Mouse (Mus musculus): ENCODE measurements around the gene Sertad2. TPM values are rescaled to one million over a fixed set of nuclear protein-coding genes. Genes with fewer than 3 reads are reported as not detected.

The Sertad2 gene
- polyA plus RNA-seq, 1 experiment from 2014 or later, result 19.4 TPM

DNA sequence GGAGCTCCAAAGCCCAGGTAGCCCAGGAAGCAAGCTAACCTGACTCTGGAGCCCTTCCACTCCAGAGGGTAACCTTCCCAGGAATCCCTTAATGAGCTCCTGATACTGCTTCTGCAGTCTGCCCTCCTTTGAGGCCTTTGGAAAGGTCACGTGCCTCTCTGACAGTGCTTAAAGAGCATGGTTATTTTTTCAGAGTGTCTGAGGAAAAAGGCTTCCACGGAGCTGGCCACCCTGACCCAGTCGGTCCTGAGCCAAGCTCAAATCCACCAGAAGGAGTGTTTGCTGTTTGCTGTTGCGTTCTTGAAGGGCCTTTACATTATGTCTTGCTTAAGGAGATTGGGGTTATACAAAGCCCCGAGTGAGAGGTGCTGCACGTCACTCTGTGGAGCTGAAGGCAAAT, 101.8 kb downstream of the Sertad2 start:
- no peak overlapping the region for H3K9ac ChIP-seq (ENCODE audit: low read length)
- H3K27ac ChIP-seq (ENCODE audit: low read depth, low read length), result no peak overlapping the region; the same call in 1 of the 2 replicates
- ATAC-seq (ENCODE audit: low FRiP score) (no peak), DNase-seq (ENCODE audit: low spot score, missing footprints) (peak; percentile 80)
- H3K4me2 ChIP-seq, result no peak overlapping the region
- peaks cover 65% of the 10 kb centered on the region for H3K4me1 ChIP-seq (ENCODE audit: control insufficient read depth, insufficient read depth, low read length)
- H3K27me3 ChIP-seq (ENCODE audit: control insufficient read depth, insufficient read depth, low read length), result no peaks in the 10 kb centered on the region
- H3K9me3 ChIP-seq (ENCODE audit: control insufficient read depth, low read length), result no peaks in the 10 kb centered on the region
- no peak overlapping the region for H3K4me3 ChIP-seq (ENCODE audit: low read depth, low read length)
- H3K36me3 ChIP-seq (ENCODE audit: control insufficient read depth, insufficient read depth, low read length), result no peaks in the 10 kb centered on the region
- WGBS, result 41% methylated on average over 6 of the region's 6 CpGs

DNA sequence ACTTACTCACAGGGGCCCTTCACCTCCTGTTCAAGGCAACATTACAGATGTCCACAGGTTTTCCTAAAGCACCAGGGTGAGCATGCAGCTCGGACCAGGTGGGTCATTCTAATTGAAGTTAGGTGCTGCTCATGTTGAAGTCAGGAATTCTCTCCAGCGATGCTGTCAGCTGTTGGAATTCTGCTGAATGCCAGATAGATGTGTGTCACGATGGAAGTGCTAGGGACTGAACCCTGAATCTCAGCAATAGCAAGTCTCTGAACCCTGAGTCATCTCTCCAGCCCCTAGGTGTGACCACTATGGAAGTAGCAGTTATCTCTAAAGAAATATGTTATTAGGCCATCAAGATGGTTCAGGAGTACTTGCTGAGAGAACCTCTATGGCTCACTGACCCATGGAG, 102.5 kb downstream of the Sertad2 start:
- Histone ChIP-seq H3K9me3 (ENCODE audit: control insufficient read depth, low read length) (no peaks in the 10 kb centered on the region), H3K27me3 (ENCODE audit: control insufficient read depth, insufficient read depth, low read length) (no peaks in the 10 kb centered on the region), H3K4me2 (no peak overlapping the region), H3K27ac (ENCODE audit: low read depth, low read length) (no peak overlapping the region), H3K4me3 (ENCODE audit: low read depth, low read length) (no peak overlapping the region), H3K9ac (ENCODE audit: low read length) (no peak overlapping the region), H3K4me1 (ENCODE audit: control insufficient read depth, insufficient read depth, low read length) (peaks cover 65% of the 10 kb centered on the region), H3K36me3 (ENCODE audit: control insufficient read depth, insufficient read depth, low read length) (no peaks in the 10 kb centered on the region)
- peak; percentile 81 for DNase-seq (ENCODE audit: low spot score, missing footprints)
- 76% methylated on average over 3 of the region's 3 CpGs for WGBS
- ATAC-seq (ENCODE audit: low FRiP score), result no peak

DNA sequence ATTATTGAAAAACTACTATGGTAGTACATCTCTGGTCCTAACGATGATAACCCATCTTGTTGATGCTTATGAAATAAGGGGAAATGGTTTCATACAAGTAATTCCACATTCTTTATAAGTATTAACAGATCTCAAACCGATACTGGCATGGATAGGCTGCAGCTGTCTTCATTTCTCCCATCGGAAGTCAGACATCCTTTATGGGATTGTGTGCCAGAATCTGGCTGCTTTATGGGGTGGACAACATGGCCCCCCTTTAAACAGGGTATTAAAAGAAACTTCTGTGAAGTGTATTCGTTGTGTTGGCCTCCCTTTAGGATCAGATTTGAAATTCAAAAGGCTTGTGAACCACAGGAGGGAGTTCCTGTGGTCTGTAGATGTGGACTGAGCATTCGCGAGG, 103.1 kb downstream of the Sertad2 start:
- no peak overlapping the region for H3K27ac ChIP-seq (ENCODE audit: low read depth, low read length)
- no peaks in the 10 kb centered on the region for H3K9me3 ChIP-seq (ENCODE audit: control insufficient read depth, low read length)
- peaks cover 65% of the 10 kb centered on the region for H3K4me1 ChIP-seq (ENCODE audit: control insufficient read depth, insufficient read depth, low read length)
- H3K36me3 ChIP-seq (ENCODE audit: control insufficient read depth, insufficient read depth, low read length), result no peaks in the 10 kb centered on the region
- WGBS, result 35% methylated on average over 6 of the region's 6 CpGs
- H3K4me2 ChIP-seq, result no peak overlapping the region
- H3K27me3 ChIP-seq (ENCODE audit: control insufficient read depth, insufficient read depth, low read length), result no peaks in the 10 kb centered on the region
- DNase-seq (ENCODE audit: low spot score, missing footprints) (peak; percentile 79), ATAC-seq (ENCODE audit: low FRiP score) (no peak)
- H3K4me3 ChIP-seq (ENCODE audit: low read depth, low read length), result no peak overlapping the region
- H3K9ac ChIP-seq (ENCODE audit: low read length), result no peak overlapping the region

DNA sequence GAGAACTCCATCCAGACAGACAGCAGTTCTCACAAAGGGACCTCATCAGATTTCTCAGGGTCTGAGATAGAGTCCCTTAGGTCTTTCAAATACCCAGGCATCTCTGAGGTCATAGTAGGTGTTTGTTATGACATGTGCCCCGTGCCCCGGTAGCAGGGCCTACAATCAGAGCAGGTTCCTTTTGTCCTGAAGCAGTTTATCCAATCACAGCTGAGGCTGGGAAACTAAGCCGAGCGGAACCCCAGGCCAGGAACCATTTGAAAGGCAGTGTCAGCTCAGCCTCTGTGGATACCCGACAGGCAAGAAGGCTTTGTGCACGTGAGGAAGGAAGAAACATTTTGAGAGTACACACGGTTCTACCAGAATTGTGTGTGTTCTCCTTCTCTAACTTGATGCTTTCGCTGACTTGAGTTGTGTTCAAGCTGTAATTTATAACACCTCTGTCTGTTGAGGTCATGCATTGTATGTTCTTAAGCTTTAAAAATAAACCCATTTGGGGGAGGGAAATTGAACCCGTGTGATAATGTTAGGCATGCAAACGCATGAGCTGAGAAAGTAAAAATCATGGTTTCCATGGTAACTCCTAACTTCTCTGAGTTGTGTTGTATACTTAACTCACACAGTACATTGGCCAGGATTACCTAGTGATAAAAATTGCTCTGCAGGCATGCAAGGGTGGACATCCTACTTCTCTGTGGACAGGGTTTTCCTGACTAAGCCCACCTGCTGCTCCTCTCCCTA, 104.1 kb downstream of the Sertad2 start:
- H3K4me1 ChIP-seq (ENCODE audit: control insufficient read depth, insufficient read depth, low read length), result peaks cover 69% of the 10 kb centered on the region
- H3K9me3 ChIP-seq (ENCODE audit: control insufficient read depth, low read length), result no peaks in the 10 kb centered on the region
- DNase-seq (ENCODE audit: low spot score, missing footprints) (peak; percentile 88), ATAC-seq (ENCODE audit: low FRiP score) (0 out of 2 replicates have a peak, but pooled peaks have one; percentile 25)
- no peak overlapping the region for H3K4me2 ChIP-seq
- no peaks in the 10 kb centered on the region for H3K36me3 ChIP-seq (ENCODE audit: control insufficient read depth, insufficient read depth, low read length)
- H3K4me3 ChIP-seq (ENCODE audit: low read depth, low read length), result no peak overlapping the region
- WGBS, result 20% methylated on average over 10 of the region's 10 CpGs
- no peaks in the 10 kb centered on the region for H3K27me3 ChIP-seq (ENCODE audit: control insufficient read depth, insufficient read depth, low read length)
- H3K9ac ChIP-seq (ENCODE audit: low read length), result peak overlapping the region; percentile 27; the same call in 1 of the 2 replicates
- H3K27ac ChIP-seq (ENCODE audit: low read depth, low read length), result peak overlapping the region; percentile 15

DNA sequence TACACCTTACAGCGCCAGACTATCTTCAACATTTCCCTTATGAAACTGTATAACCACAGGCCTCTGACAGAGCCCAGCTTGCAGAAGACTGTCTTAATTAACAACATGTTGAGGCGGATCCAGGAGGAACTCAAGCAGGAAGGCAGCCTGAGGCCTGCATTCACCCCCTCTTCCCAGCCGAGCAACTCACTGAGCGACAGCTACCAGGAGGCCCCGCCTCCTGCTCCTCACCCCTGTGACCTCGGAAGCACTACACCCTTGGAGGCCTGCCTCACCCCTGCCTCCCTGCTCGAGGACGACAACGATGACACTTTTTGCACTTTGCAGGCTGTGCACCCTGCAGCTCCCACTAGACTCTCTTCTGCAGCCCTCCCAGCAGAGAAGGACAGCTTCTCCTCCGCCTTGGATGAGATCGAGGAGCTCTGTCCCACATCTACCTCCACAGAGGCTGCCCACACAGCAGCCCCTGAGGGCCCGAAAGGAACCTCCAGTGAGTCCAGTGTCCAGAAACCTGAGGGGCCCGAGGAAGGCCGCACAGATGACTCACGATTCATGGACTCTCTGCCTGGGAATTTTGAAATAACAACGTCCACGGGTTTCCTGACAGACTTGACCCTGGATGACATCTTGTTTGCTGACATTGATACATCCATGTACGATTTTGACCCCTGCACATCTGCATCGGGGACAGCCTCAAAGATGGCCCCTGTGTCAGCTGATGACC, 105.0 kb downstream of the Sertad2 start:
- Histone ChIP-seq H3K27ac (ENCODE audit: low read depth, low read length) (peak overlapping the region; percentile 21; the same call in 1 of the 2 replicates), H3K4me3 (ENCODE audit: low read depth, low read length) (no peak overlapping the region), H3K9me3 (ENCODE audit: control insufficient read depth, low read length) (no peaks in the 10 kb centered on the region), H3K4me1 (ENCODE audit: control insufficient read depth, insufficient read depth, low read length) (peaks cover 69% of the 10 kb centered on the region), H3K4me2 (no peak overlapping the region), H3K36me3 (ENCODE audit: control insufficient read depth, insufficient read depth, low read length) (no peaks in the 10 kb centered on the region), H3K9ac (ENCODE audit: low read length) (no peak overlapping the region), H3K27me3 (ENCODE audit: control insufficient read depth, insufficient read depth, low read length) (no peaks in the 10 kb centered on the region)
- 0 out of 2 replicates have a peak, but pooled peaks have one; percentile 20 for ATAC-seq (ENCODE audit: low FRiP score)
- DNase-seq (ENCODE audit: low spot score, missing footprints), result no peak
- 42% methylated on average over 19 of the region's 19 CpGs for WGBS

DNA sequence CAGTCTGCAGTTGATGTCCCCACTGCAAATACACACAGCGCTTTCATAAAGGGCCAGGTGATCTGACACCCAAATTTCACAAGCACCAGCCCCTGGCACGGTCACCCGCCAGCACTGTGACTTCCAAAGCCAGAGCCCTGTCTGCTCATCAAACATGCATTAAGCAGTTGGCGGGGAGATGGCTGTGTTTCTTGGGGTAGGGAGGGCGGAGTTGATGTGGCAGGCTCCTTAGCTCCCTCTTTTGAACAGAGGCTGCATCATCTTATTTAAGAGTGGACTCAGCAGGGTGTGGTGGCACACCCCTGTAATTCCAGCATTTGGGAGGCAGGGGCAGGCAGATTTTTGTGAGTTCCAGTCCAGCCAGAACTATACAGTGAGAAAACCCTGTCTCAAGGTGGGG, 106.4 kb downstream of the Sertad2 start:
- H3K9ac ChIP-seq (ENCODE audit: low read length), result no peak overlapping the region
- DNase-seq (ENCODE audit: low spot score, missing footprints), result no peak
- H3K4me1 ChIP-seq (ENCODE audit: control insufficient read depth, insufficient read depth, low read length), result peaks cover 71% of the 10 kb centered on the region

DNA sequence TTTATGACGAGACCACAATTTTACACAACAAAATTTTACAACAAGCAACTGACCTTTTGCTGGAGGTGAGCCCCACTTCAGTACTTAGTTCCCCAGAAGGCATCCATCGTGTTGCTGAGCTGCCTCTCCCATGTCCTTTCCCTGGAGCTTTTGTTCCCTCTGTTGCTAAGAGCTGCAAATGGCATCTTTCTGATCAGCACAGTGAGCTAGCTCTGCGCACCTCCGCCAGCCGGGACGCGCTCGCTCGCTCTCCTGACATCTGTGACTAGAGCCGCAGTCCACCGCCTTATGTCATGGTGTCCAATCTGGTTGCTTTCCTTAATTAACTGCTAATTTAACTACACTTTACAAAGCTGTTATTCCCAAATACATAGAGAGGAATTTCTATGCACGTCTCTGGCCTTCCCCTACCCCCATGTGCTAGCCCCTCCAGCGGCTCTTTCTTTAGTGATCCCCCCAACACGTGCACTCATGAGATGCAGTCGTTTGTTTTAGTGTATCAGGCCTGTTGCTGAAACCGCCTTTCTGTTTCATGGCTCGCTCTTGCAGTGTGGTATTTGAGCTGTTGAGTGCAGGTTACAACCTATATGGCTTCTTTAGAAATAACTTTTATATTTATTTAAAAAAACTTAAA, 107.1 kb downstream of the Sertad2 start:
- H3K4me1 ChIP-seq (ENCODE audit: control insufficient read depth, insufficient read depth, low read length), result peaks cover 71% of the 10 kb centered on the region
- peaks cover 3% of the 10 kb centered on the region; the same call in 1 of the 2 replicates for H3K36me3 ChIP-seq (ENCODE audit: control insufficient read depth, insufficient read depth, low read length)
- H3K9me3 ChIP-seq (ENCODE audit: control insufficient read depth, low read length), result no peaks in the 10 kb centered on the region
- H3K4me2 ChIP-seq, result peak overlapping the region; percentile 23; the same call in 1 of the 2 replicates
- peak; percentile 96 for DNase-seq (ENCODE audit: low spot score, missing footprints)
- no peak overlapping the region for H3K4me3 ChIP-seq (ENCODE audit: low read depth, low read length)
- WGBS, result 17% methylated on average over 17 of the region's 17 CpGs
- ATAC-seq (ENCODE audit: low FRiP score), result peak; percentile 89
- no peaks in the 10 kb centered on the region for H3K27me3 ChIP-seq (ENCODE audit: control insufficient read depth, insufficient read depth, low read length)
- peak overlapping the region; percentile 75 for H3K27ac ChIP-seq (ENCODE audit: low read depth, low read length)
- 0 out of 2 replicates have a peak overlapping the region, but pooled peaks have one; percentile 24 for H3K9ac ChIP-seq (ENCODE audit: low read length)

More for the DNA sequence above, 106.4 kb downstream of the Sertad2 start:
- Histone ChIP-seq H3K36me3 (ENCODE audit: control insufficient read depth, insufficient read depth, low read length) (peaks cover 3% of the 10 kb centered on the region; the same call in 1 of the 2 replicates), H3K4me2 (no peak overlapping the region), H3K4me3 (ENCODE audit: low read depth, low read length) (no peak overlapping the region), H3K27ac (ENCODE audit: low read depth, low read length) (peak overlapping the region; percentile 75), H3K27me3 (ENCODE audit: control insufficient read depth, insufficient read depth, low read length) (no peaks in the 10 kb centered on the region), H3K9me3 (ENCODE audit: control insufficient read depth, low read length) (no peaks in the 10 kb centered on the region)
- ATAC-seq (ENCODE audit: low FRiP score), result peak; percentile 72
- WGBS, result 31% methylated on average over 5 of the region's 5 CpGs

DNA sequence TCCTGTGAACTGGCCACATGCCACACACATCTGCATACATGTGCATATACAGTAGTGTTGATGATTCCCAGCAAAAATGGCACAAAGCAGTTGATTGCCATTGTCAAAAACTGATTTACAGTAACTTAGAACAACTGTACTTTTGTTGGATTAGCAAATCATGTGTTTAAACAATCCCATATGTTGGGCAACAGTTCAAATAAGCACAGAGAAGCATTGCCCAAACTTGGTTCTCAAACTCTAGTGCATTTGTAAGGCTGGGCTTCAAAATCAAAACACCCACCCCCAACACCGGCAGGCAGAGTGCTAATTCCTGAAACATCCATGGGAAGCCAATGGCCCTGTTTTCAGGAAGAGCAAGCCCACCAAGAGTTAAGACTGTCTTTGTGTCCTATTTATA, 108.1 kb downstream of the Sertad2 start:
- Histone ChIP-seq H3K27me3 (ENCODE audit: control insufficient read depth, insufficient read depth, low read length) (no peaks in the 10 kb centered on the region), H3K4me3 (ENCODE audit: low read depth, low read length) (no peak overlapping the region), H3K27ac (ENCODE audit: low read depth, low read length) (no peak overlapping the region), H3K9ac (ENCODE audit: low read length) (no peak overlapping the region), H3K9me3 (ENCODE audit: control insufficient read depth, low read length) (no peaks in the 10 kb centered on the region), H3K4me2 (no peak overlapping the region), H3K36me3 (ENCODE audit: control insufficient read depth, insufficient read depth, low read length) (peaks cover 3% of the 10 kb centered on the region; the same call in 1 of the 2 replicates), H3K4me1 (ENCODE audit: control insufficient read depth, insufficient read depth, low read length) (peaks cover 73% of the 10 kb centered on the region)
- 42% methylated on average over 1 of the region's 1 CpGs for WGBS
- DNase-seq (ENCODE audit: low spot score, missing footprints), result no peak
- ATAC-seq (ENCODE audit: low FRiP score), result no peak

Data from midbrain, embryonic 11.5 days (tissue).